Mouse (Mus musculus): ENCODE data around the gene Syngr1.
A peak's percentile ranks its signal among the peaks of the same experiment; 100 is the strongest.
"Not testable (repeated sequence)": the region's sequence is repeated elsewhere in the genome, so short reads cannot be mapped to it uniquely, and the experiment has no call there.

The Syngr1 gene

GRCm38 (mm10) chr15:80121721-80122325 is 30.7 kb downstream of the Syngr1 start:
- no peak for DNase-seq

- DNase-seq, result not testable (repeated sequence)
These were observed 31.3 kb downstream of the Syngr1 start for GRCm38 (mm10) chr15:80122431-80122830.

DNA sequence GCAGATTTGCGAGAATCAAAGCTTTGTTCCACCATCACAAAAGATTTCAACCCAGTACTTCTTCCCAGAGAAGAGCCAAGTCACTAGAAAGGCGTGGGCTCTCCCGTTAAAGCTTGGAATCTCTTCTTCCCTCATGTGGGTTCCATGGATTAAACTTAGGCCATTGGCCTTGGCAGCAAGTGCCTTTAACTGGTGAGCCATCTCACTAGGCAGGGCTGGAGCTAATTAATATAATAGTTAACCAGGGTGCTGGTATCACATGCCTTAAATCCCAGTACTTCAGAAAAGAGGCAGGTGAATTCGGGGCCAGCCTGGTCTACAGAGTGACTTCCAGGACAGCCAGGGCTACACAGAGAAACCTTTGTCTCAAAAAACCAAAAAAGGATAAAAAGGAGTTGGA is 33.5 kb downstream of the Syngr1 start:
- DNase-seq, result no peak

- DNase-seq, result no peak
These were observed 36.1 kb downstream of the Syngr1 start for GRCm38 (mm10) chr15:80127191-80127590.

DNA sequence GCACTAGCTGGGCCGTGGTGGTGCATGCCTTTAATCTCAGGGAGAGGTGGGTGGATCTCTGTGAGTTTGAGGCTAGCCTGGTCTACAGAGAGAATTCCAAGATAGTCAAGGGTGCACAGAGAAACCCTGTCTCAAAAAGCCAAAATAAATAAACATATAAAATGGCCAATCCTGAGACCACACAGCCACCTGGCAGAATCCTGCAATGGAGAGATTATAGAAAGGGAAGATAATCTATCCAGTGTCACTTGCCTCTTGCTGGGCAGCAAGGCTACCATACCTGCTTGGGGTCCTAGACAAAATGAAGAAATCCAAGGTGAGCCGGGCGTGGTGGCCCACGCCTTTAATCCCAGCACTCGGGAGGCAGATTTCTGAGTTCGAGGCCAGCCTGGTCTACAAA is 38.8 kb downstream of the Syngr1 start:
- no peak for DNase-seq

- no peak for DNase-seq
These were observed 39.6 kb downstream of the Syngr1 start for GRCm38 (mm10) chr15:80130689-80131088.

DNA sequence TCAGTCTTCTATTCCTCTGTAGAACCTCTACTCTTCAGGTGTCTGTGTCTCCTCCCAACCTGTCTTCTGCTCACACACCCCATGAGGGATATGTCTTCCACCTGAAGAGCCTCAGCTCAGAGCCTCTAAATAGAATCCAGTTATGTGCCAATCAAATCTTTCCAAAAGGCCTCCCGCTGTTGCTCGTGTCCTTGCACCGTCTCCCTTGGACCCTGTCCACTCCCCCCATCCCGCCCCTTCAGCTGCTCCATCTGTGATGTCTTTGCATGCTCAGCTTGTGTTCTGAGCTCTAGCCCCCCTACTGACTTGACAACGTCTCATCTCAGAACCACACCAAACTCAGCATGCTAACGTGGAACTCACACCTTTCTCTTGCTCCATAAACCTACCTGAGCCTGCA is 40.3 kb downstream of the Syngr1 start:
- DNase-seq, result no peak

DNA sequence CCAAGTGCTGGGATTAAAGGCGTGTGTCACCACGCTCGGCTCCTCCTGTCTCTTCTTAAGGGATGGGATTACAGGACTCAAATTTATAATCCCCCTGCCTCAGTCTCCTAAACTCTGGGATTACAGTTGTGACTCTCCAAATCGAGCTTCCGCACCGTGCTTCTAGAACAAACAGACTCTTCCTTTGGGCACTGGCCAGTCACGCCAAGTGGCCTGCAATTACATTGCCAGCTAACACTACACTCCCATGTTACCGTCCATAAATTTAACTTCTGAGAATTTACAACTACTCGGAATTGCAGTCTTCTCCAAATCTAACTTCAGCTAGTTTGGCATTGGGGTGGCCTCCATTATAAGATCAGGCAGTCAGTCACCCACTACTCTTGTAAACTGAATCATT is 41.3 kb downstream of the Syngr1 start:
- no peak for DNase-seq

DNA sequence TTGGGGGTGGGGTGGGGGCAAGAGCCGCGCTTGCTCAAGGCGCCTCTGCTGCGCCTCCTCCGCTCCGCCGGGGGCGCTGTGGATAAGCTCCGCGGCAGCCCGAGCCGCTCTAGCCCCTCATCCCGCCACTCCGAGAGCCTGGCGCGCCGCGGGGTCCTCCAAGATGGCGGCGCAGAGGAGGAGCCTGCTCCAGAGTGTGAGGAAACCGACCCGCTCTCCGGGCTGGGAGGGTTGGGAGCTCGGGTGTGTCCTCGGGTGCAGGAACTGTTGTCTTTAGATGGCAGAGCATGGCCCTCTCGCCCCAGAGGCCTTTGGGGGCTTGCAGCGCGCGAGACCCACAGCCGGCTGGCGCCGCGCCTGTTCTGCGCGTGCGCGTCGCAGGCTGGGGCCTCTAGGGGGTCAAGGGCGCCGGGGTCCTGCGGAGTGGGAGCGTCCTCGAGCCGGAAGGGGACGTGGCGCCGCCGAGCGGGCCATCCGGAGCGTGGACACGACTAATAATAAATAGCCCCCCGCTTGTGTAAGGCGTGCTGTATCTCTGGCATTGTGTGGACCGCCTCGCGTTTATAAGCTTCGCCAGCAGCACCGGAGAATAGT is 42.0 kb downstream of the Syngr1 start, which contains the start of gene Tab1:
Tab1 (plus strand) TSS at position 135 of the 594 bp plus-strand sequence.
- peak; percentile 96 for DNase-seq

GRCm38 (mm10) chr15:80133682-80134449 is 42.7 kb downstream of the Syngr1 start:
- DNase-seq, result peak; percentile 43

- no peak for DNase-seq
These were observed 43.3 kb downstream of the Syngr1 start for GRCm38 (mm10) chr15:80134450-80134847.

- no peak for DNase-seq
These were observed 44.4 kb downstream of the Syngr1 start for GRCm38 (mm10) chr15:80135499-80135898.

DNA sequence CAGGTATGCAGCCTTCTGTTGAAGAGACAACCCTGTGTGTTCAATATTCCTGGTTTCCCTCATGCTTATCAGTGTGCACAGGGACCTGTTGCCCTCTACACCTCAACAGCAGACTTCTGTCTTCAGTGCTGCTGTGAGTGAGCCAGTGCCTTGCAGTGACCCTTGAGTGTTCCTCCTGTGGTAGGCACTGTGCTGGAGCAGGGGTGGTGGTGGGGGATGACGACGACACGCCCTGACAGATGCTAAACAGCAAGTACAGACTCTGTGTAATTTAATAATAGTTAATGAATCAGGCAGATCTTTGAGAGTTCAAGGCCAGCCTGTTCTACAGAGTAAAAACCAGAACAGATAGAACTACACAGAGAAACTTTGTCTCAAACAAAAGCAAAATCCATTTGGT is 45.5 kb downstream of the Syngr1 start:
- no peak for DNase-seq

DNA sequence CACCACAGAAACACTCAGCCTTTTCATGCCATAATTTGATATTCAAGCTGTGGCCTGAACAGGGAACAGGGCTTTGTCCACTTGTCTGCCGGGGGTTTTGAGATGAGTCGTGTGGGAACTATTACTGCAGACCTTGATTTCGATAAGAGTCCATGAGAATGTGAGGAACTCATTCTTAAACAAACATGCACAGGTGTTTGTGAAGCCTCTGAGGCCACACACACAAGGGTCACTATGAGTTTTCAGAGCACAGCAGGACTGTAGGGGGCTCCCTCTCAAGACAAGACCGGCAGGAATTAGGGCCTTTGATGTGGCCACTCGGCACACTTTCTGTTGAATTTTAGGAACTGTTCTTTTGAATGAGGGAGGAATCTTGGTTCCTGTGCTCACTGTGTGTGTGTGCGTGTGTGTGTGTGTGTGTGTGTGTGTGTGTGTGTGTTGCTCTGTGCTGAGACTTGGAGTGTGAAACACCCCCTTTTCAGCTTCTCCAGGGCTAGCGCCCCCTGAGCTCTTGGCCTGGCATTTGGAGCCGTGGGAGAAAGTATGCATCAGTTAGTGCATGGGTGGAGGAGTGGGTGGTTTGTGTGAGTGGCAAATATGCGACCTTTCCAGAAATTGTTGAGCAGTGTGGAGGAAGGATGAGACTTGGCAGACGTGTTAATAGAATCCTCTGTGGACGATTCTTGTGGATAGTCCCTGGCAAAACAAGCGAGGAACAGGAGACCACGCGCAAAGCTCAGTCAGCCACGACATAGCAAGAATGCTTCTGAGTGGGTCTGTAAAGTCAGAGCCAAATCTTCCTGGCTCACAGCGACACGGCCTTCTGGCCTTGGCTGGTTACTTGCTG is 47.0 kb downstream of the Syngr1 start:
- DNase-seq, result no peak

DNA sequence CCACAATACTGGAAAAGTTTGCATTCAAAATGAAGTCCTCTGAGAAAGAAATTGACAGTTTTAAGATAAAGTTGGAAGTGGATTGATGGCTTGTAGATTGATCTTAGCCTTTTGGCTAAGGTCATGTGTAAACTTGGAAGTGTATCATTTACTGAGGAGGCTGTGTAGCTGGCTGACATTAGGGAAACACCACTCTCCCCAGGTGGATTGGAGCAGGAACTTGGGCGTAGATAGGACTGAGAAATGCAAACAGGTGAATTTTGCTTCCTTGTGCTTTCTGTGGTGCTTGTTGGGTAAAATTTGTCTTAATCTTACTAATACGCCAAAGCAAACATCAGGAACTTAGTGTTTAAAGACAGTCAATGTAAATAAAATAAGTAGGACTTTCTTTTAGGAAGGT is 49.2 kb downstream of the Syngr1 start:
- no peak for DNase-seq

- no peak for DNase-seq
These were observed 49.7 kb downstream of the Syngr1 start for GRCm38 (mm10) chr15:80140878-80141277.

DNA sequence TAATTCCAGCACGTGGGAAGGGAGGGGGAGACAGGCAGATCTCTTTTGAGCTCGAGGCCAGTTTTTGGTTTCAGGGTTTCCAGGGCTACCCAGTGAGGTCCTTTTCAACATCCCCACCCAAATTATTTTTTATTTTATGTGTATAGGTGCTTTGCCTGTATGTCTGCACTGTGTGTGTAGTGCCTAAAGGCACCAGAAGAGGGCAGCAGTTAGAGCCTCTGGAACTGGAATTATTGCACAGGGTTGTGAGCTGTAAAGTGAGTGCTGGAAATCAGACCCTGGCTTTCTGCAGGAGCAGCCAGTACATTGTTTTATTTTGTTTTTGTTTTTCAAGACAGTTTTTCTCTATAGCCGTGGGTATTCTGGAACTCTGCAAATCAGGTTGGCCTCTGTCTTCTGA is 51.0 kb downstream of the Syngr1 start:
- DNase-seq, result no peak

DNA sequence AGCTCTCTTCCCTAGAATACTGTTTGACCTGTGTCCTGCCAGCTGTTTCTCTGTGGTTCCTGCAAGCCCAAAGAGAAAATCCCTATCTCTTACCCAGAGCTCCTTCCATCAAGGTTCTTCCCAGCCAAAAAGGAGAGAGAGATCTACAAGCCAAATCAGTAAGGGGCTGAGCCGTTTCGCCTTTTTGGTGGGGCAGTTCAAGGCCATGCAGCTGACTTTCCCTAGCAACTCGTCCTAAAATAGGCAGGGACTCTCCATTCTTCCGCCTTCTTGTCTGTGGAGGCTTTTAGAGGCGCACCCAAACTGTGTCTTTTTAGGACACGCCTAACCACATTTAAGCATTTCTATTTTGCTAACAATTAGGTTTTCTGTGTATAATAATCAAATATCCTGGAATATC is 52.6 kb downstream of the Syngr1 start:
- DNase-seq, result no peak

DNA sequence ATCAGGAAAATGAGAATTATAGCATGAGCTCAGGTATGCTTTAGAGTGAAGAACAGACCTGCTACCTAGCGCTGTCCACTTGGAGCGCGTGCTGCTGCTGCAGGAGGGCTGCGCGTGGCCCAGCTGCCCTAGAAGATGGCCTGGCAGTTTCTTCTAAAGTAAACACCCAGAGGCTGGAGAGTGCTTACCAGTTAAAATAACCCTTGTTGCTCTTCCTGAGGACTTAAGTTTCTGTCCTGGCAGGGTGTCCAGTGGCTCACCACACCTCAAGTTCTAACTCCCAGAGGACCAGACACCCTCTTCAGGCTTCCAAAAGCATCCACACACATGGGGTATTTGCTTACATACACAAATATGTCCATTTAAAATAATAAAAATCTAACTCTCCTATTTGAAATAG is 54.3 kb downstream of the Syngr1 start:
- DNase-seq, result no peak

DNA sequence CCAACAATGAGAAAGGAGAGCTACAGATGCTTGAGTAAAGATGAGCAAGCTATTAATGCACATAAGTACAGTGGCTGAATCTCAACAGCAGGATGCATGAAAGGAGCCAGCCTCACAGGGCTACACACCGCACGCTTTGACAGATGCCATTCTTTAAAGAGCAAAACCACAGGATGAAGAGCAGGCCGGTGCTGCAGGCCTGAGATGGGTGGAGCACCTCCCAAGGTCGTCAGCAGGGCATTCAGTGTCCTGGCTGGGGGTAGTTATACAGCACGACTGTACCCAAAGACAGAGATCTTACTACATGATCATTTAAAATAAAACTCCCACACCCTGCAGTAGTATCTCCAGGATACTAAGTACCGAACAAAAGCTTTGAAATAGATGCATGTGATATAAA is 55.0 kb downstream of the Syngr1 start:
- DNase-seq, result no peak

DNA sequence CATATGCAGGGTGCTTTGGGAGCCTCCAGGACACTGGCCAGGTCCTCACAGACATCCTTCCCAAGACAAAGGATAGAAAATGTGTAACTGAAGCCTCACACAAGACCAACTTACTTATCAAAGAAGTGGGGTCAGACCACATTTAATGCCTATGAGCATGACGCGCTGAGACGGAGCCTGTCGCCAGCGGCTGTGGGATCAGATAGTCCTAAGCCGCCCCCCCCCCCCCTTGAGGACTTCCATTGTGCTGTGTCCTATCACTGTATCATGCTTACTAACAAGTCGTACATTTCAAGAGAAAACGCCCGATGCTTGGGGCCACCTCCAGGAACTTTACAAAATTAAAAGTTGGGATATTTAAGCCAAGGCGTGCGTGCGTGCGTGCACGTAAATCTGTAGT is 56.0 kb downstream of the Syngr1 start:
- no peak for DNase-seq

DNA sequence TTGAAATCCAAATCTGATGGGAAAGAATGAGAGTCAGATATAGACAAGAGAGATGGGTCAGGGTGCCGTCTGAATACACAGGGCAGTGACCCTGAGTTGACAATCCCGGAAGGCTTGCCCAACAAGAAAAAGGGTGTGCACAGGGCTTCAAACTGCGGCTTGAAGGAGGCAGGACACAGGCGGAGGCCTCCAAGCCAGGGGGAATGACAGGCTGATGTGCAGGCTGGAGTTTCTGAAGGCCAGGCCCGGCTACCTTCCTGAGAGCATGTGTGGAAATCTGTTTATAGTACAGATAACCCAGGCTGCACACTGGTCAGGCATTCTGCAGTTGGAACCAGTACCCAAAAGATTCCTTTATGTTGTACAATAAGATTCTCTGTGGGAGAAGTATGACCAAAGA is 56.4 kb downstream of the Syngr1 start:
- DNase-seq, result no peak

- no peak for DNase-seq
These were observed 57.4 kb downstream of the Syngr1 start for GRCm38 (mm10) chr15:80148565-80148964.

Data from kidney, postnatal 10 days (tissue).